Comparison of ENCODE assay signal across 15 mouse cellular contexts in the genomic region with DNA sequence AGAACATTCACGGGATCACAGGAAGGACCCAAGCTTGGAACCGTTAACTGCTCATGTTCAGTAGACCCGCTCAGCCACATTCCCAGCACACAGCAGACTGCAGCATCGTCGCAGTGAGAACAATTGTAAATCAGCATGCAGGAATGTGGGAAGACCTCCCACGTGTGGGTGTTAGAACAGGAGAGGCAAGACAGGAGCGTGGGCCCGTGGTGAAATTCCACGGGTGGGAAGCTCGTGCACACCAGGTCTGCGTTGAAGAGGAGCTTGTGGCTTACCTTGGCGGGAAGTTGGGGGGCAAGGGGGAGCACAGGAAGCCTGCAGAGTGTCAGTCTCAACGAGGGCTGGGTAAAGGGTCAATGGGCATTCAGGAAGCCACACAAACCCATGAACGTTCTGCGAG.
DNase-seq lines count a peak whose midpoint lies in the region.
"Had no signal": no experiment of that assay in that cellular context is flagged by ENCODE, and none has a peak within 500 bp of the region (broad histone marks: within the 10 kb centered on the region; RNA-seq: fewer than 3 reads in every experiment).

No protein-coding gene starts in this region.

- intact Hi-C loops in heart, postnatal 14 days (cut with DNase I), result no loop called here
- intact Hi-C loops in left cerebral cortex, postnatal 25 days (cut with DNase I), result loop anchor here (5.0 to 10.0 kb wide), 2 partner anchors 63 to 596 kb away; no protein-coding TSS in a partner anchor
- intact Hi-C loops in gastrocnemius, postnatal 36 days (cut with DNase I), result no loop called here

- DNase-seq in heart, adult 11 months, result peak; percentile 61
- no peak for DNase-seq in heart, postnatal 14 days
- peak; percentile 20 for DNase-seq in R1 (ENCODE audit: low read depth, low spot score)
- DNase-seq in layer of hippocampus, adult 9-10 months (ENCODE audit: low spot score), result peak; percentile 42
- DNase-seq in left cerebral cortex, postnatal 25 days (ENCODE audit: low spot score in 2 of 2), result peak; percentile 36 to 75
- no peak for DNase-seq in adrenal gland, adult 2 months
- DNase-seq in cerebellum, postnatal 36 days, result no peak
- DNase-seq in gastrocnemius, postnatal 36 days, result no peak
- DNase-seq: adrenal gland, postnatal 14 days; cerebellum, postnatal 10 days; forebrain, postnatal 0 days; gastrocnemius, postnatal 25 days; heart, postnatal 4 days; kidney, adult 9 months; thymus, postnatal 36 days had no signal

Comparison
In these comparisons a context has a peak if more than half of its experiments do, and no peak if none do; other contexts are left out.
1. DNase-seq: peak in heart, adult 11 months (single experiment), R1 (single experiment), layer of hippocampus, adult 9-10 months (single experiment) and left cerebral cortex, postnatal 25 days (2 of 2); none in heart, postnatal 14 days (0 of 2), adrenal gland, adult 2 months (single experiment), cerebellum, postnatal 36 days (0 of 2) and gastrocnemius, postnatal 36 days (0 of 2).